Mouse (Mus musculus) stomach, postnatal 0 days (tissue): ENCODE measurements around the gene Slc22a16.

Experiments
- CTCF ChIP-seq: IDR thresholded peaks from 2 replicates; pipeline ENCODE4 v1.5.1; 2016; ENCODE audit warnings: antibody characterized with exemption, low read depth, mild to moderate bottlenecking, moderate library complexity
- EP300 ChIP-seq: optimal IDR thresholded peaks from 2 replicates; pipeline ENCODE3; 2016; ENCODE audit warnings: antibody characterized with exemption

DNA sequence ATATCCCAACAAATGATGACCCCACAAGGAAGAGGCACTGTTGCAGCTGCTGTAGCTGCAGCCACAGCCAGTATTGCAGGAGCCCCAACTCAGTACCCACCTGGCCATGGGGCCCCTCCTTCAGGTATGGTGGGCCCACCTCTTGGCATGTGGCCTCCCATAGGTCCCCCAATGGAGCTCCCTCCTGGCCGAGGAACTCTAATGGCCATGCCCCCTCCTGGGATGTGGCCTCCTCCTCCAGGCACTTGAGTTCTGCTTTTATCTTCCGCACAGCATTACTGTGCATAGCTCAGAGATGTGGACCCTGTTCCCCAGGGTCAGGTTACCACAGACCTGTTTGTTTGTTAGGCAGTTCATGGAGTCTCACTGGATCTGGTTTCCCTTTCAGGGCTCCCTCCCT is 20.8 kb upstream of the Slc22a16 start:
- TF ChIP-seq CTCF (no peak), EP300 (no peak)
